Mouse (Mus musculus) cerebellum, adult 18-20 months (tissue): ENCODE results near the gene Itch.
A peak's percentile ranks its signal among the peaks of the same experiment; 100 is the strongest.
"Not testable (repeated sequence)": the region's sequence is repeated elsewhere in the genome, so short reads cannot be mapped to it uniquely, and the experiment has no call there.

Experiments
- DNase-seq, 2 experiments: peaks; one replicate each; pipeline ENCODE4 v3.0.0; 2021

Itch gene

DNA sequence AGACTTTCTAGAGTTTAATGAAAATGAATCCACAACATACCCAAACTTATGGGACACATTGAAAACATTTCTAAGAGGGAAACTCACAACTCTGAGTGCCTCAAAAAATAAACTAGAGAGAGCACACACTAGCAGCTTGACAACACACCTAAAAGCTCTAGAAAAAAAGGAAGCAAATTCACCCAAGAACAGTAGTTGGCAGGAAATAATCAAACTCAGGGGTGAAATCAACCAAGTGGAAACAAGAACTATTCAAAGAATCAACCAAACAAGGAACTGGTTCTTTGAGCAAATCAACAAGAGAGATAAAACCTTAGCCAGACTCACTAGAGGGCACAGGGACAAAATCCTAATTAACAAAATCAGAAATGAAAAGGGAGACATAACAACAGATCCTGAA, 16.0 kb downstream of the Itch start:
- not testable (repeated sequence) for DNase-seq

- DNase-seq = peak; percentile 18 to 24
Measured at GRCm38 (mm10) chr2:155207419-155207818, 74.1 kb downstream of the Itch start.

- no peak for DNase-seq
Measured at GRCm38 (mm10) chr2:155223145-155223544, 89.8 kb downstream of the Itch start.

DNA sequence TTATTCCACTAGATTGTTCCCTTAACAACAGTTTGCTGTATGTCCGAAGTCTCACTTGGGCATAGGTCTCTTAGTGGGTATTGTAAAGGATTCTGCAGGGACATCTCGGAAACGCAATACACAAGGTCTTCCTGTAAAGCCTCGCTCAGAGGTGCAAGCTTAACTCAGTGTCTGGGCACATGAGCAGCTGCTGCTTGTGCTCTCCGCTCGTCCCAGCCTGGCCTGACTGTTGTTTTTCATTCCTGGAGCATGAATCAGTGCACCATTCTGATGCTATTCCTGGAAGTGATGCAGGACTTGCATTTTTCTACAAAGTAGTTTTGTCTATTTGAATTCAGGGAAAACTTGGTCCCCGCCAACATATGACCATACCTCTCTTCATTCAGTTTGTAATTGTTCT, 91.4 kb downstream of the Itch start:
- DNase-seq = no peak

DNA sequence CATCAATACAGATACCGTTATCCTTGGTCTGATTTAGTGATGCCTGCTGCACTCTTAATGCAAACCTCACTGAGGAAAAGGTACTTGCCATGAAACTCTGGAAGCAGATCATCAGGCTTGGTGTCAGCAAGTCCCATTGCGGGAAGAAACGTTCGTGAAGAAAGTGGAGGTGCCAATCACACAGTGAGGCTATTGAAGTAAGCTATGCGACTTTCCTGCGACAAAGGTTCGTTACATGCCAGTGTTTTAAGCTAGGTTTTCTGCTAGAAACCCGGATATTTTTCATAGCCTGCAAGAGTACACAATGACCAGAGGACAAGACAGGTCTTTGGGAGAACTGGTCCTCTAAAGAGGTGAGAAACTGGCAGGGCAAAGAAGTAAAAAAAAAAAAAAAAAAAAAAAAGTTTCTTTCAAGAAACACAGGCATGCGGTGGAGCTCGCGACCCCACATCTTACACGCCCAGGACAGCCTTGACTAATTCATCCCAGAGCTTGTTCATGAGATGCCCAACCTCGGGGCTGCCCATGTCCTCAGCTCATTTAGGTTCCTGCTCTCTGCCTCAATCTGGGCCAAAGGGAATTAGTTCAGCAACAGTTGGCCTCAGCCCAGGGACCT, 102.5 kb downstream of the Itch start:
- no peak for DNase-seq

DNA sequence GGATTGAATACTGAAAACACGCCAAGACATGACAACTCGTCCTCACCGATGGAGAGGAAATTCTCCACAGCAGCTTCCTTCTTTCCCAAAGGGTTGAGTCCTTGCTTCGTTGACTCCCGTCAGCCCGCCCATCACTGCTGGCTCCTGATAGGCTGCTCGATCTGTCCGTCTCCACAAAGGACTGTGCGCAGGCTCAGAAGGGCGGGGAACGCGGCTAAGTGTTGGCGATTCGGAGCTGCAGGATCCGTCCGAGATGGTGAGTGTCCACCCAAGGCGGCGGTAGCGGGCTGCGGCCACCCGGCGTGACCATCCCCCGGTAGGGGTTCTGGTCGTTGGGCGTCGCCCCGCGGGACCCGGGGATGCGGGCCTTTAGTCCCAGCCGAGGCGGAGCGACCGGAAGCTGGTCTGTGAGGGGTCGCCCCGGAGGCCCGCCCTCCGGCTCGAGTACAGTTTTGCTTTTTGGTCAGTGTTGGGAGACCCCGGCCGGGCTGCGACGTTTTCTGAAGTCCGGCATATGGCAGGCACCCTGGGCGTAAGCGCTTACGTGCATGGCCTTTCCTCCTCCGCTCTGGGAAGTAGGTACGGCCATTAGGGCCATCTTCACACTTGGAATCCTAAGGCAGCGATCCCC, 103.2 kb downstream of the Itch start, which contains the start of gene Dynlrb1:
TSS of gene Dynlrb1 (plus strand) at position 172 of the 631 bp plus-strand sequence.
- DNase-seq = peak; percentile 99 to 100

GRCm38 (mm10) chr2:155237276-155237675, 104.0 kb downstream of the Itch start:
- no peak for DNase-seq

- DNase-seq = no peak
Measured at GRCm38 (mm10) chr2:155240915-155241314, 107.6 kb downstream of the Itch start.

GRCm38 (mm10) chr2:155242296-155242855, 109.1 kb downstream of the Itch start:
- peak in 1 of 2 experiments; percentile 21 for DNase-seq

DNA sequence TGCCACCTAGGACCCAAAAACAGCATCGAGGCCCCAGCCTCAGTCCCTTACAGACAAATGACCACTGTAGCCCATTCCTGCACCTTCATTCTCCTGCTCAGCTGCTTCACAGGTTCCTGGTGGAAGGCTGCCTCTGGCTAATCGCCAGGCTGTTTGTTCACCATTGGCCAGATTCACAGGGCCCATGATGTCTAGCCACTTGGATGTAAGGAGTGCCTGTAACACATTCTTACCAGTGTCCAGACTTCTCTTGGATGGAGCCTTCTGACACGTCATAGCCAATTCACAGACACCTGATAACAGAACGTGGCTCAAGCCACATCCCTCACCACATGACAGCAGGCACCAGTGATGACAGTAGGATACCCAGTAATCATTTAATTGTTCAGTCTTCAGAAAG, 112.9 kb downstream of the Itch start:
- peak; percentile 37 to 43 for DNase-seq

DNA sequence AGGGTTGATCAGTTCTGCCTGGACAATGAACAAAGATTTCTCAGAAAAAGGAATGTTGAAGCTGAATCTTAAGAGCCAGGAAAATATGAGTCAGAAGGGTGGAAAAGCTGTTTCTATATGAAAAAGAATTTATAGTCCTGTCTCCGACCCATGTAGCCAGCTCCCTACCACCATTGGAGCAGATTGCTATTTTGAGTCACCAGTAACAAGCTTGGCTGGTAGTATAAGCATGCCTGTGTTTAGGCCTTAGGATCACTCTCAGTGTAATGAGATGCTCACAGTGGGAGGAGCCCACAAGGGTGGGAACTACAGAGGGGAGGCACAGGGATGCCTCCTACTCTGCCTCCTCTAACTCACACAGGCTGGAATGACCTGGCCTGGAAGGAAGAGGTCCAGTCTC, 114.9 kb downstream of the Itch start:
- no peak for DNase-seq

- no peak for DNase-seq
Measured at GRCm38 (mm10) chr2:155248718-155249117, 115.4 kb downstream of the Itch start.

DNA sequence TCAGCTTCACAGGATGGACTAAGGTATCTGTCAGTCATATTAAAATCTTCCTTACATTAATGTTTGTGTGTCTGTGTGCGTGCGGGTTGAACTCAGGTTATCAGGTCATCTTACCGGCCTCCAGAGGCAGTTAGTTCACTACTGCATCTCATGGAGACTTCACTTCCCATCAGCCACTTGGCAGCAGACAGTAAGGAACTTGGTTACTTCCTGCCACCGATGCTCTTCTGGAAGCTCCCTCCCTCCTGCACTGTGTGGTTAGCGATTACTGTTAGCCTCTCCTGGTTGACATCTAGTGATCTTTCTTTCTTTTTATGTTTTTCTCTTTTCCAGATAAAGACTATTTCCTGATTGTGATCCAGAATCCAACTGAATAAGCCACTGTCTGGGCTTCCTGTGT, 116.3 kb downstream of the Itch start:
- DNase-seq = no peak

DNA sequence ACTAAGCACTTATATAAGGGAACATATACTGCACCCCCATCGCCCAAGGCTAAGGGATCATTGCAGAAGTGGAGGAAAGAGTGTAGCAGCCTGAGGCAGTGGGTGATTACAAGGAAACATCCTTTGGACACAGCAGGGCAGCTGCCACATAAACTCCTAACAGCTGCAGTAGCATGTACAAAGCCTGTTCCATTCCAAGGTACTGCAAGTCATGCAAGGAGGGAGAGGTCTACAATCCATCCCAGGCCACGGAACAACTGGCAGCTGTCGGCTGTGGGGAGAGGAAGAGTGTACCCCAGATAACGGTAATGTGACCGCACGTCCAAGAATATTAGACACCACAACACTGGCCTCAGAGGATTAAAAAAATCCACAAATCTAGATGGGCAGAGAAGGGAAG, 132.2 kb downstream of the Itch start:
- no peak for DNase-seq

DNA sequence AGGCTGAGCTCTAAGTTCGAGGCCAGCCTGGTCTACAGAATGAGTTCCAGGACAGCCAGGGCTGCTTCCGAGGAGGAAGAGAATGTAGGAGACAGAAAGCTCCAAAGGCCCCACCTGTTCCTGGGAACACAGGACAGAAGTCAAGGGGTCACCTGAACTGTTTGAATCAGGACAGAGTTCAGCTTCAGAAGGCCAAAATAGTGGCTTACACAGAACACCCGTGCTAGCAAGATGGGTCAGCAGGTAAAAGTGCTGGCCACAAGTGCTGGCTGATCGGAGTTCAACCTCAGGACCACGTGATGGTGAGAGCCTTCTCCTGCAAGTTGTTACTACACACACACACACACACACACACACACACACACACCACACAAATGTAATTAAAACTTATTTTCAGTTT, 133.6 kb downstream of the Itch start:
- DNase-seq = no peak

DNA sequence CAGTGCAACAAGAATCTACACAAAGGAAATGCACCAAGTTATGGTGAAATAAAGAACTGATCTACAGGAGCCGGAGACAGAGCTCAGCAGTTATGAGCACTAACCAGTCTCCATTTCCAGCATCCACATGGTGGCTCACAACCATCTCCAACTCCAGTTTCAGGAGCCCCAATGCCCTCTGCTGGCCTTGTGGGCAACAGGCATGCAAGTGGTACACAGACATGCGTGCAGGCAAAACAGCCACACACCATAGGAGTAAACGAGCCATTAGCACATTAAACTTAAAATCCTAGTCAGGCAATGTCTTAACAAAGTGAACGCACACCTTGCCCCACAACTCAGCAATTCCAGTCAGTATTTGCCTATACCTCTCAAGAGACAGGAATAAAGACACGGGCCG, 138.6 kb downstream of the Itch start:
- no peak for DNase-seq

- DNase-seq = peak in 1 of 2 experiments; percentile 16
Measured at GRCm38 (mm10) chr2:155272396-155273170, 139.3 kb downstream of the Itch start.

GRCm38 (mm10) chr2:155273603-155274002, 140.3 kb downstream of the Itch start:
- no peak for DNase-seq

- peak; percentile 98 to 99 for DNase-seq
Measured at GRCm38 (mm10) chr2:155276195-155276594, 142.9 kb downstream of the Itch start, which contains the start of gene Map1lc3a. Gene Map1lc3a (plus strand): TSS chr2:155276297.
